Mouse (Mus musculus) megakaryocyte, adult 5-6 weeks (primary cell): ENCODE measurements around the gene Zfp819. TPM values are rescaled to one million over a fixed set of nuclear protein-coding genes. Genes with fewer than 3 reads are reported as not detected.
A peak's percentile ranks its signal among the peaks of the same experiment; 100 is the strongest.

ENCODE experiments used
- ATAC-seq: 2 replicates; pipeline ENCODE4 v1.8.0; 2016; ENCODE audit warnings: mild to moderate bottlenecking, inconsistent platforms; ENCODE audit not compliant: poor library complexity, severe bottlenecking
- total RNA-seq, 2 experiments: library from RNA; stranded (forward) in 1 of 2; stranded (reverse) in 1 of 2; fragments of 153-499, 151-499 nt in 1 of 2; fragments of 221-1000, 200-1000 nt in 1 of 2; gene quantifications; 2 replicates each; pipeline versions ENCODE4 v1.2.3 to v1.2.4; 2015 to 2017

The Zfp819 gene
- total RNA-seq (2015) = not detected in 2 replicates
- total RNA-seq (2017) = not detected in 2 replicates

GRCm38 (mm10) chr7:43606896-43607742 lies at the start of gene Zfp819:
Gene Zfp819 (plus strand): TSS chr7:43607169.
- peak; percentile 60 for ATAC-seq

GRCm38 (mm10) chr7:43562006-43562633 lies 44.8 kb upstream of the Zfp819 start, which contains the start of gene Zfp658:
Gene Zfp658 (plus strand): TSS chr7:43562256.
- ATAC-seq = peak; percentile 81

GRCm38 (mm10) chr7:43562651-43563070 lies 44.3 kb upstream of the Zfp819 start:
- peak; percentile 51 for ATAC-seq

GRCm38 (mm10) chr7:43563300-43563699 lies 43.7 kb upstream of the Zfp819 start:
- peak; percentile 53 for ATAC-seq

GRCm38 (mm10) chr7:43571216-43571615 lies 35.8 kb upstream of the Zfp819 start:
- ATAC-seq = no peak

GRCm38 (mm10) chr7:43579440-43580171 lies 27.4 kb upstream of the Zfp819 start, which contains the start of gene Zfp719:
Gene Zfp719 (plus strand): TSS chr7:43579610.
- ATAC-seq = peak; percentile 96

GRCm38 (mm10) chr7:43580526-43580925 lies 26.4 kb upstream of the Zfp819 start:
- ATAC-seq = no peak

- no peak for ATAC-seq
These were observed 22.2 kb upstream of the Zfp819 start for GRCm38 (mm10) chr7:43584790-43585189.

- no peak for ATAC-seq
These were observed 5.1 kb upstream of the Zfp819 start for GRCm38 (mm10) chr7:43601884-43602283.

GRCm38 (mm10) chr7:43607743-43608287 lies 846 bp downstream of the Zfp819 start:
- peak; percentile 89 for ATAC-seq

GRCm38 (mm10) chr7:43608316-43608824 lies 1.4 kb downstream of the Zfp819 start:
- peak; percentile 19; the same call in 1 of the 2 replicates for ATAC-seq

- peak; percentile 87 for ATAC-seq
These were observed 7.0 kb downstream of the Zfp819 start for GRCm38 (mm10) chr7:43613816-43614551.

GRCm38 (mm10) chr7:43622927-43623326 lies 16.0 kb downstream of the Zfp819 start:
- peak; percentile 43; the same call in 1 of the 2 replicates for ATAC-seq

GRCm38 (mm10) chr7:43623819-43624218 lies 16.9 kb downstream of the Zfp819 start:
- ATAC-seq = no peak

- ATAC-seq = no peak
These were observed 18.1 kb downstream of the Zfp819 start for GRCm38 (mm10) chr7:43625065-43625464.

- ATAC-seq = no peak
These were observed 18.9 kb downstream of the Zfp819 start for GRCm38 (mm10) chr7:43625794-43626422.

- no peak for ATAC-seq
These were observed 27.0 kb downstream of the Zfp819 start for GRCm38 (mm10) chr7:43633940-43634339.

GRCm38 (mm10) chr7:43634500-43634899 lies 27.5 kb downstream of the Zfp819 start, which contains the start of gene Ceacam18:
Gene Ceacam18 (plus strand): TSS chr7:43634707.
- no peak for ATAC-seq

- ATAC-seq = peak; percentile 91
These were observed 29.2 kb downstream of the Zfp819 start for GRCm38 (mm10) chr7:43636194-43636593.
